Mouse (Mus musculus) liver, embryonic 14.5 days (tissue): ENCODE data around the gene 1700014D04Rik.
"Not testable (repeated sequence)": the region's sequence is repeated elsewhere in the genome, so short reads cannot be mapped to it uniquely, and the experiment has no call there.

Experiments
- CTCF ChIP-seq: IDR thresholded peaks from 2 replicates; pipeline ENCODE4 v1.5.1; 2016; ENCODE audit warnings: antibody characterized with exemption, low read depth, control low read depth
- EP300 ChIP-seq: IDR thresholded peaks from 2 replicates; pipeline ENCODE4 v1.6.1; 2016; ENCODE audit warnings: antibody characterized with exemption, low read depth

DNA sequence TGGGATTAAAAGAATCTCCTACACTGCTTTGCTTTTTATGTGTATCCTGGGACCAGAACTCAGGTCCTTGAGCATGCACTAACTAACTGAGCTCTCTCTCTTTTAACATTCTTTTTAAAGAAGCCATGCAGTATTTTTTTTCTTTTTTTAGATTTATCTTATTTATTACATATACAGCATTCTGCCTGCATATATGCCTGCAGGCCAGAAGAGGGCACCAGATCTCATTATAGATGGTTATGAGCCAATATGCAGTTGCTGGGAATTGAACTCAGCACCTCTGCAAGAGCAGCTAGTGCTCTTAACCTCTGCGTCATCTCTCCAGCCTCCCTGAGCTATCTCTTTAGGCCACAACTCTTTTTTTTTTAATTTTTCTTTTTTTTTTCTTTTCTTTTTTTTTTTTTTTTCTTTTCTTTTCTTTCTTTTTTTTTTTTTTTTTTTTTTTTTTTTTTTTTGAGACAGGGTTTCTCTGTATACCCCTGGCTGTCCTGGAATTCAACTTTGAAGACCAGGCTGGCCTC lies 33.3 kb upstream of the 1700014D04Rik start:
- TF ChIP-seq CTCF, result peak; percentile 46; the same call in 1 of the 2 replicates
- TF ChIP-seq EP300, result not testable (repeated sequence)
